Mouse (Mus musculus): ENCODE results near the gene Nod1. TPM values are rescaled to one million over a fixed set of nuclear protein-coding genes. Genes with fewer than 3 reads are reported as not detected.

Gene Nod1
- 44.9 and 46.8 TPM in 2 replicates for total RNA-seq (2017)

GRCm38 (mm10) chr6:54972111-54972928 is at the start of gene Nod1:
Gene Nod1 (minus strand): TSS chr6:54972612.
- peak; percentile 71 for ATAC-seq (ENCODE audit: extremely low read depth, insufficient number of reproducible peaks, low FRiP score, poor library complexity, severe bottlenecking)

GRCm38 (mm10) chr6:55021806-55022205 is 49.4 kb upstream of the Nod1 start:
- ATAC-seq (ENCODE audit: extremely low read depth, insufficient number of reproducible peaks, low FRiP score, poor library complexity, severe bottlenecking): no peak

- no peak for ATAC-seq (ENCODE audit: extremely low read depth, insufficient number of reproducible peaks, low FRiP score, poor library complexity, severe bottlenecking)
Observed at GRCm38 (mm10) chr6:55018417-55018816, 46.0 kb upstream of the Nod1 start.

- ATAC-seq (ENCODE audit: extremely low read depth, insufficient number of reproducible peaks, low FRiP score, poor library complexity, severe bottlenecking): peak; percentile 72
Observed at GRCm38 (mm10) chr6:55016710-55017583, 44.5 kb upstream of the Nod1 start.

DNA sequence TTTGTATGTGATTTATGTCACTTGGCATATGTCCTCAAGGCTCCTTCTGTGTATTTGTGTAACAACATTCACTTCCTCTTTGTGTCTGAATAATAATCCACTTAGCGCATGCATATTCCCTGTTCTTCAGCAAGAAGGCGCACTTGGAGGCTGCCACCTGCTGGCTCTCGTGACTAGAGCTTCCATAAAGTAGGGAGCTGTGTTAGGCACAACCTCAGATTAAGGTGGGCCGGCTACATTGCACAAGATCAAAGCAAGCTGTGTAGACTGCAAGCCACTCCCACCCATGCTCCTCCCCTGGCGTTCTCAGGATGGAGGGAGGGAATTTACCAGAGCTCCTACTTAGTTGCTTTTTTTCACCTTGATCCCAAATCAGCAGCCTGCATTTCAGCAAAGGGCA is 43.8 kb upstream of the Nod1 start:
- ATAC-seq (ENCODE audit: extremely low read depth, insufficient number of reproducible peaks, low FRiP score, poor library complexity, severe bottlenecking): peak; percentile 58

- no peak for ATAC-seq (ENCODE audit: extremely low read depth, insufficient number of reproducible peaks, low FRiP score, poor library complexity, severe bottlenecking)
Observed at GRCm38 (mm10) chr6:55014184-55014583, 41.8 kb upstream of the Nod1 start.

DNA sequence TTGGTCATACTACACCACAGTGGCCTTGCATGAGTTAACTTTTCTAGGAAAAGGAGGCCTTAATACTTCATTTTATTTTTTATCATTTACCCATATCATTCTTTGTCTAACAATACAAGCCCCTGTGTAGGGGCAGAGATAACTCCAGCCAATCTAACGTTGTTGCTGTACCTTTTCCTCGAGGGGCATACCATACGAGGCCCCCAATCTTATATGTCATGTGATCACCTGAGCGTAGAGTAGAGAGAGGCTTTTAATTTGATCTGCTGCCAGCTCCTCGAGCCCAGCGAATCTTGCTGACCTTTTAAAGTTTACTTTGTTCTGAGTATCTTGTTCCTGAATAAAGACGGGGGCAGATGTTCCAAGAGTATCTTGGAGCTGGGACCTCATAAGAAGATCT is 40.1 kb upstream of the Nod1 start:
- ATAC-seq (ENCODE audit: extremely low read depth, insufficient number of reproducible peaks, low FRiP score, poor library complexity, severe bottlenecking): no peak

DNA sequence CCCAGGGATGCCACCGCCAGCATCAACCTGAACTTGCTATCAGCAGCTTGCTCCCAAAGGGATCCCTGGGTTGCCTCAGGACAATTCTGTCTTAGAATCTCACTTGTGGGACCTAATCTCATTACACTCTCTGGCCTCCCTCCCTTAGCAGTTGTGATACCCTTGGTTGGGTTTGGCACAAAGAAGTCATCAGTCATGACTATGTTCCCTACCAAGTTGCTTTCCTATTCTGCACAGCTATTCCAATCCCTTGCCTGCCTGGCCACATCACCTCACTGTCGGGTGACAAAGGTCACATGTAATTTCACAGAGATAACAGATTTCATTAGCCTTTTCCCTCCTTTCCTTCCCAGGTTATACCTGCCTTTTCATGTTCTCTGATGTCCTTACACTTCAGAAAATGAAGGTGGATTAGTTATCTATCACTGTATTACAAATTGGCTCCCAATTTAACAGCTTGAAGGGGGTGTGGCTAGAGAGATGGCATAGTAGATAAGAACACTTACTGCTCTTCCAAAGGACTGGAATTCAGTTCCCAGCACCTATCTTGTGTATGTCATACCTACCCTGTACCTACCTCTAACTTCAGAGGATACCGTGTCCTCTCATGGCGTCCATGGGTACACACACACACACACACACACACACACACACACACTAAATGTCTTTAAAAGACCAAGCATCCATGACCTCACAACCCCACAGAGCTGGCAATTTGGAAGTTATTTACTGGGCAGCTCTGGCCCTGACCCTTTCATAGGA is 38.1 kb upstream of the Nod1 start:
- ATAC-seq (ENCODE audit: extremely low read depth, insufficient number of reproducible peaks, low FRiP score, poor library complexity, severe bottlenecking): no peak

GRCm38 (mm10) chr6:55009391-55010230 is 37.2 kb upstream of the Nod1 start:
- ATAC-seq (ENCODE audit: extremely low read depth, insufficient number of reproducible peaks, low FRiP score, poor library complexity, severe bottlenecking): no peak

- ATAC-seq (ENCODE audit: extremely low read depth, insufficient number of reproducible peaks, low FRiP score, poor library complexity, severe bottlenecking): no peak
Observed at GRCm38 (mm10) chr6:55008401-55008800, 36.0 kb upstream of the Nod1 start.

GRCm38 (mm10) chr6:55003559-55003958 is 31.1 kb upstream of the Nod1 start:
- no peak for ATAC-seq (ENCODE audit: extremely low read depth, insufficient number of reproducible peaks, low FRiP score, poor library complexity, severe bottlenecking)

DNA sequence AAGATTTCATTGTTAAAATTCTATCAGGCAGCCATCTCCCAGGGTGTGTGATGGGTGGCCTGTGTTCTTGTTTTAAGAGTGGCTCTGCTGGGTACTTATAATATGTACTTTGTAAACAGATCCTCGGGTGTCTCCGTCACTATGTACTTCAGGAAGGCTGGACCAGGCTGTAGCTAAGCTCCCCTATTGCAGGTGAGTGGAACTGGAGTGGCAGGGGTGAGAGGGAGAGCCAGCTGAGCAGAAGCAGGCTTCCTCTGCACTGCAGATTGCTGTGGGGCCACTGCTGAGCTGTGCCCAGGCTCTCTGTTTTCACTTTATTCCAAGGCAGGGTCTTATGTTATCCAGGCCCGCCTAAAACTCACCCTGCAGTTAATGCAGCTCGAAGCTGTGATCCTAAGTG is 30.0 kb upstream of the Nod1 start:
- ATAC-seq (ENCODE audit: extremely low read depth, insufficient number of reproducible peaks, low FRiP score, poor library complexity, severe bottlenecking): no peak

GRCm38 (mm10) chr6:55001320-55001719 is 28.9 kb upstream of the Nod1 start:
- ATAC-seq (ENCODE audit: extremely low read depth, insufficient number of reproducible peaks, low FRiP score, poor library complexity, severe bottlenecking): no peak

DNA sequence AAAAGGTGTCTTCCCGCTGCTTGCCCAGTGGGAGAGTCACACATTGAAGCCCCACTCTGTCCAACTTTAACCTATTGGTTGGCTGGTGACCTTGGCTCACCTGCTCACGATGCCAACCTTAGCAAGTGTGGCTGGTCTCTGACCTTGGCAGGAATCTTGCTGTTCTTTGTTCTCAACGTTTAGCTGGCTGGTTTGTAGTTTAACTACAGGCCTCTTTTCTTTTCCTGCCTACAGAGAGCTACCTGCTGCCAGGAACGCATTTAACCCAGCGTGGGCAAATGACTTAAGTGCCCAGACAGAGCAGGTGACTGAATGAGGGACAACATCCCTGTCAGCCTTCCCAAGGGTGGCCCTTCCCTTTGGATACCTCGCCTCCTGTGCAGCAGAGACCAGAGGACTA is 25.3 kb upstream of the Nod1 start:
- no peak for ATAC-seq (ENCODE audit: extremely low read depth, insufficient number of reproducible peaks, low FRiP score, poor library complexity, severe bottlenecking)

GRCm38 (mm10) chr6:54996361-54996760 is 23.9 kb upstream of the Nod1 start:
- no peak for ATAC-seq (ENCODE audit: extremely low read depth, insufficient number of reproducible peaks, low FRiP score, poor library complexity, severe bottlenecking)

- ATAC-seq (ENCODE audit: extremely low read depth, insufficient number of reproducible peaks, low FRiP score, poor library complexity, severe bottlenecking): peak; percentile 96
Observed at GRCm38 (mm10) chr6:54992734-54993260, 20.4 kb upstream of the Nod1 start, which contains the start of gene Ggct. Gene Ggct (minus strand): TSS chr6:54992950.

- ATAC-seq (ENCODE audit: extremely low read depth, insufficient number of reproducible peaks, low FRiP score, poor library complexity, severe bottlenecking): no peak
Observed at GRCm38 (mm10) chr6:54992141-54992540, 19.7 kb upstream of the Nod1 start.

DNA sequence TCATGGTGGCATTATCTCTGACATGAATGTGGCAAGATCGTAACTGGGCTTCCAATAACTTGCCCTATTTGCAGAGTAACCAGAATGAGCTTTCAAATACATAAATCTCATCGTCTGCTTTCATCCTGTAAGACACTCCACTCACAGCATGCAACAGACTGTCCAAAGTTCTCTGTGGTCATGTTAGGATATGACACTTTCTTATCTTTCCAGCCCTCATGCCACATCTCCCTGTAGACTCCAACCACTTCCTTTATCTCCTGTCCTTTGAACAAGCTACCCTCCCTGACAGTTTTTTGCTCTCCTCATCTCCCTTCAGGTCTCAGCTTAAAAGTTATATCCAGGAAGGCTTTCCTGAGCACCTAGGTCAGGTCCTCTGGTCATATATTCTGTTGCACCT is 18.8 kb upstream of the Nod1 start:
- no peak for ATAC-seq (ENCODE audit: extremely low read depth, insufficient number of reproducible peaks, low FRiP score, poor library complexity, severe bottlenecking)

Data from neutrophil, adult 5-6 weeks (primary cell).